Mouse (Mus musculus): ENCODE measurements at regions not wholly inside any gene's neighbourhood (a gene's known extent, or its start where the extent isn't known, plus 50 kb on each side); places are given as distances from the start of the nearest gene placed in this dataset.

- 88% methylated on average over 3 of the region's 3 CpGs for WGBS
- Histone ChIP-seq H3K27ac (ENCODE audit: insufficient read depth, low read length) (no peak overlapping the region), H3K4me3 (ENCODE audit: extremely low read depth, insufficient read depth, insufficient read length) (no peak overlapping the region), H3K4me1 (ENCODE audit: control insufficient read depth, insufficient read depth, insufficient read length) (no peaks in the 10 kb centered on the region), H3K36me3 (ENCODE audit: control insufficient read depth, insufficient read depth, low read length) (no peaks in the 10 kb centered on the region), H3K27me3 (ENCODE audit: control insufficient read depth, insufficient read depth, low read length) (no peaks in the 10 kb centered on the region)
- no peak for TF ChIP-seq POLR2A (IDR thresholded peaks at IDR 0.05; ENCODE audit: low read depth, low read length)
- no peak for TF ChIP-seq CTCF (IDR thresholded peaks at IDR 0.05; ENCODE audit: extremely low read depth, insufficient read depth, insufficient read length, insufficient replicate concordance)
- no peak for DNase-seq (ENCODE audit: low read depth in 1 of 2, low spot score in 2 of 2)
These were observed 133.8 kb upstream of the Meox2 start for GRCm38 (mm10) chr12:36974432-36975094.

GRCm38 (mm10) chr12:36977141-36977540, 131.2 kb upstream of the Meox2 start:
- H3K36me3 ChIP-seq (ENCODE audit: control insufficient read depth, insufficient read depth, low read length): no peaks in the 10 kb centered on the region
- H3K4me3 ChIP-seq (ENCODE audit: extremely low read depth, insufficient read depth, insufficient read length): no peak overlapping the region
- TF ChIP-seq POLR2A (IDR thresholded peaks at IDR 0.05; ENCODE audit: low read depth, low read length) (no peak), CTCF (IDR thresholded peaks at IDR 0.05; ENCODE audit: extremely low read depth, insufficient read depth, insufficient read length, insufficient replicate concordance) (no peak)
- no peaks in the 10 kb centered on the region for H3K27me3 ChIP-seq (ENCODE audit: control insufficient read depth, insufficient read depth, low read length)
- WGBS: 34% methylated on average over 3 of the region's 3 CpGs
- no peak for DNase-seq (ENCODE audit: low read depth in 1 of 2, low spot score in 2 of 2)
- no peak overlapping the region for H3K27ac ChIP-seq (ENCODE audit: insufficient read depth, low read length)
- H3K4me1 ChIP-seq (ENCODE audit: control insufficient read depth, insufficient read depth, insufficient read length): no peaks in the 10 kb centered on the region

GRCm38 (mm10) chr12:36991135-36991534, 117.2 kb upstream of the Meox2 start:
- Histone ChIP-seq H3K4me1 (ENCODE audit: control insufficient read depth, insufficient read depth, insufficient read length) (no peaks in the 10 kb centered on the region), H3K36me3 (ENCODE audit: control insufficient read depth, insufficient read depth, low read length) (no peaks in the 10 kb centered on the region), H3K27me3 (ENCODE audit: control insufficient read depth, insufficient read depth, low read length) (no peaks in the 10 kb centered on the region), H3K4me3 (ENCODE audit: extremely low read depth, insufficient read depth, insufficient read length) (no peak overlapping the region), H3K27ac (ENCODE audit: insufficient read depth, low read length) (no peak overlapping the region)
- DNase-seq (ENCODE audit: low read depth in 1 of 2, low spot score in 2 of 2): no peak
- no peak for TF ChIP-seq CTCF (IDR thresholded peaks at IDR 0.05; ENCODE audit: extremely low read depth, insufficient read depth, insufficient read length, insufficient replicate concordance)
- no peak for TF ChIP-seq POLR2A (IDR thresholded peaks at IDR 0.05; ENCODE audit: low read depth, low read length)
- 88% methylated on average over 4 of the region's 4 CpGs for WGBS

- no peak overlapping the region for H3K4me3 ChIP-seq (ENCODE audit: extremely low read depth, insufficient read depth, insufficient read length)
- H3K27me3 ChIP-seq (ENCODE audit: control insufficient read depth, insufficient read depth, low read length): no peaks in the 10 kb centered on the region
- H3K27ac ChIP-seq (ENCODE audit: insufficient read depth, low read length): no peak overlapping the region
- no peaks in the 10 kb centered on the region for H3K36me3 ChIP-seq (ENCODE audit: control insufficient read depth, insufficient read depth, low read length)
- DNase-seq (ENCODE audit: low read depth in 1 of 2, low spot score in 2 of 2): no peak
- 86% methylated on average over 4 of the region's 4 CpGs for WGBS
- H3K4me1 ChIP-seq (ENCODE audit: control insufficient read depth, insufficient read depth, insufficient read length): no peaks in the 10 kb centered on the region
- TF ChIP-seq POLR2A (IDR thresholded peaks at IDR 0.05; ENCODE audit: low read depth, low read length) (no peak), CTCF (IDR thresholded peaks at IDR 0.05; ENCODE audit: extremely low read depth, insufficient read depth, insufficient read length, insufficient replicate concordance) (no peak)
These were observed 116.4 kb upstream of the Meox2 start for GRCm38 (mm10) chr12:36991970-36992369.

- Histone ChIP-seq H3K27ac (ENCODE audit: insufficient read depth, low read length) (no peak overlapping the region), H3K4me1 (ENCODE audit: control insufficient read depth, insufficient read depth, insufficient read length) (no peaks in the 10 kb centered on the region), H3K36me3 (ENCODE audit: control insufficient read depth, insufficient read depth, low read length) (no peaks in the 10 kb centered on the region), H3K27me3 (ENCODE audit: control insufficient read depth, insufficient read depth, low read length) (no peaks in the 10 kb centered on the region), H3K4me3 (ENCODE audit: extremely low read depth, insufficient read depth, insufficient read length) (no peak overlapping the region)
- WGBS: 66% methylated on average over 3 of the region's 3 CpGs
- no peak for DNase-seq (ENCODE audit: low read depth in 1 of 2, low spot score in 2 of 2)
- TF ChIP-seq CTCF (IDR thresholded peaks at IDR 0.05; ENCODE audit: extremely low read depth, insufficient read depth, insufficient read length, insufficient replicate concordance) (no peak), POLR2A (IDR thresholded peaks at IDR 0.05; ENCODE audit: low read depth, low read length) (no peak)
These were observed 106.9 kb upstream of the Meox2 start for GRCm38 (mm10) chr12:37001401-37001800.

- Histone ChIP-seq H3K4me1 (ENCODE audit: control insufficient read depth, insufficient read depth, insufficient read length) (no peaks in the 10 kb centered on the region), H3K27me3 (ENCODE audit: control insufficient read depth, insufficient read depth, low read length) (no peaks in the 10 kb centered on the region), H3K36me3 (ENCODE audit: control insufficient read depth, insufficient read depth, low read length) (no peaks in the 10 kb centered on the region), H3K4me3 (ENCODE audit: extremely low read depth, insufficient read depth, insufficient read length) (no peak overlapping the region), H3K27ac (ENCODE audit: insufficient read depth, low read length) (no peak overlapping the region)
- no peak for TF ChIP-seq CTCF (IDR thresholded peaks at IDR 0.05; ENCODE audit: extremely low read depth, insufficient read depth, insufficient read length, insufficient replicate concordance)
- no peak for TF ChIP-seq POLR2A (IDR thresholded peaks at IDR 0.05; ENCODE audit: low read depth, low read length)
- 76% methylated on average over 1 of the region's 1 CpGs for WGBS
- DNase-seq (ENCODE audit: low read depth in 1 of 2, low spot score in 2 of 2): no peak
These were observed 103.1 kb upstream of the Meox2 start for GRCm38 (mm10) chr12:37005262-37005661.

GRCm38 (mm10) chr12:37010306-37010705, 98.0 kb upstream of the Meox2 start:
- H3K27ac ChIP-seq (ENCODE audit: insufficient read depth, low read length): no peak overlapping the region
- WGBS: 96% methylated on average over 1 of the region's 1 CpGs

More at GRCm38 (mm10) chr12:37010306-37010705, 98.0 kb upstream of the Meox2 start:
- Histone ChIP-seq H3K4me1 (ENCODE audit: control insufficient read depth, insufficient read depth, insufficient read length) (no peaks in the 10 kb centered on the region), H3K27me3 (ENCODE audit: control insufficient read depth, insufficient read depth, low read length) (no peaks in the 10 kb centered on the region), H3K36me3 (ENCODE audit: control insufficient read depth, insufficient read depth, low read length) (no peaks in the 10 kb centered on the region), H3K4me3 (ENCODE audit: extremely low read depth, insufficient read depth, insufficient read length) (no peak overlapping the region)
- DNase-seq (ENCODE audit: low read depth in 1 of 2, low spot score in 2 of 2): no peak
- TF ChIP-seq POLR2A (IDR thresholded peaks at IDR 0.05; ENCODE audit: low read depth, low read length): no peak
- TF ChIP-seq CTCF (IDR thresholded peaks at IDR 0.05; ENCODE audit: extremely low read depth, insufficient read depth, insufficient read length, insufficient replicate concordance): no peak

Data from spleen, adult 2 months (tissue).